Mouse (Mus musculus): ENCODE measurements around the gene Pafah1b3. TPM values are rescaled to one million over a fixed set of nuclear protein-coding genes. Genes with fewer than 3 reads are reported as not detected.
A peak's percentile ranks its signal among the peaks of the same experiment; 100 is the strongest.

Pafah1b3 gene
- polyA plus RNA-seq, 1 experiment, result 47.8 TPM

- H3K27me3 ChIP-seq (ENCODE audit: control insufficient read depth, insufficient read depth, low read length, poor library complexity, severe bottlenecking), result no peaks in the 10 kb centered on the region
Measured at GRCm38 (mm10) chr7:25269545-25270271, 28.1 kb downstream of the Pafah1b3 start.

GRCm38 (mm10) chr7:25269029-25269428 is 28.8 kb downstream of the Pafah1b3 start:
- TF ChIP-seq CTCF (IDR thresholded peaks at IDR 0.05; ENCODE audit: low read depth, low read length), result no peak
- no peak for TF ChIP-seq EP300 (IDR thresholded peaks at IDR 0.05; ENCODE audit: insufficient read depth, low read depth, low read length)
- TF ChIP-seq POLR2A (IDR thresholded peaks at IDR 0.05; ENCODE audit: insufficient read depth, low read length), result no peak
- H3K27ac ChIP-seq (ENCODE audit: insufficient read depth, low read length), result no peak overlapping the region
- peak overlapping the region; percentile 82 for H3K9ac ChIP-seq (ENCODE audit: low read depth, poor library complexity, severe bottlenecking)
- H3K4me3 ChIP-seq (ENCODE audit: low read depth, low read length), result peak overlapping the region; percentile 78
- H3K9me3 ChIP-seq (replicated peaks; ENCODE audit: control insufficient read depth, insufficient read depth, low read length, poor library complexity, severe bottlenecking), result no peaks in the 10 kb centered on the region
- H3K4me1 ChIP-seq (ENCODE audit: control insufficient read depth, insufficient read depth, low read length), result peaks cover 4% of the 10 kb centered on the region
- H3K36me3 ChIP-seq (ENCODE audit: control insufficient read depth, insufficient read depth, low read length, poor library complexity, severe bottlenecking), result no peaks in the 10 kb centered on the region
- no peaks in the 10 kb centered on the region for H3K27me3 ChIP-seq (ENCODE audit: control insufficient read depth, insufficient read depth, low read length, poor library complexity, severe bottlenecking)

More at GRCm38 (mm10) chr7:25269545-25270271, 28.1 kb downstream of the Pafah1b3 start:
- TF ChIP-seq POLR2A (IDR thresholded peaks at IDR 0.05; ENCODE audit: insufficient read depth, low read length) (no peak), EP300 (IDR thresholded peaks at IDR 0.05; ENCODE audit: insufficient read depth, low read depth, low read length) (no peak), CTCF (IDR thresholded peaks at IDR 0.05; ENCODE audit: low read depth, low read length) (no peak)
- H3K27ac ChIP-seq (ENCODE audit: insufficient read depth, low read length), result no peak overlapping the region
- no peak overlapping the region for H3K4me3 ChIP-seq (ENCODE audit: low read depth, low read length)
- peaks cover 4% of the 10 kb centered on the region for H3K4me1 ChIP-seq (ENCODE audit: control insufficient read depth, insufficient read depth, low read length)
- H3K36me3 ChIP-seq (ENCODE audit: control insufficient read depth, insufficient read depth, low read length, poor library complexity, severe bottlenecking), result no peaks in the 10 kb centered on the region
- H3K9me3 ChIP-seq (replicated peaks; ENCODE audit: control insufficient read depth, insufficient read depth, low read length, poor library complexity, severe bottlenecking), result no peaks in the 10 kb centered on the region
- peak overlapping the region; percentile 82; the same call in 1 of the 2 replicates for H3K9ac ChIP-seq (ENCODE audit: low read depth, poor library complexity, severe bottlenecking)

GRCm38 (mm10) chr7:25268588-25268987 is 29.2 kb downstream of the Pafah1b3 start:
- Histone ChIP-seq H3K9ac (ENCODE audit: low read depth, poor library complexity, severe bottlenecking) (peak overlapping the region; percentile 82), H3K4me3 (ENCODE audit: low read depth, low read length) (peak overlapping the region; percentile 78), H3K27ac (ENCODE audit: insufficient read depth, low read length) (peak overlapping the region; percentile 10; the same call in 1 of the 2 replicates), H3K4me1 (ENCODE audit: control insufficient read depth, insufficient read depth, low read length) (peaks cover 4% of the 10 kb centered on the region), H3K36me3 (ENCODE audit: control insufficient read depth, insufficient read depth, low read length, poor library complexity, severe bottlenecking) (no peaks in the 10 kb centered on the region), H3K27me3 (ENCODE audit: control insufficient read depth, insufficient read depth, low read length, poor library complexity, severe bottlenecking) (no peaks in the 10 kb centered on the region), H3K9me3 (replicated peaks; ENCODE audit: control insufficient read depth, insufficient read depth, low read length, poor library complexity, severe bottlenecking) (no peaks in the 10 kb centered on the region)
- no peak for TF ChIP-seq EP300 (IDR thresholded peaks at IDR 0.05; ENCODE audit: insufficient read depth, low read depth, low read length)
- TF ChIP-seq POLR2A (IDR thresholded peaks at IDR 0.05; ENCODE audit: insufficient read depth, low read length), result no peak
- no peak for TF ChIP-seq CTCF (IDR thresholded peaks at IDR 0.05; ENCODE audit: low read depth, low read length)

GRCm38 (mm10) chr7:25267751-25268463 is 29.9 kb downstream of the Pafah1b3 start:
- peak overlapping the region; percentile 35 for H3K27ac ChIP-seq (ENCODE audit: insufficient read depth, low read length)
- no peaks in the 10 kb centered on the region for H3K27me3 ChIP-seq (ENCODE audit: control insufficient read depth, insufficient read depth, low read length, poor library complexity, severe bottlenecking)
- peak overlapping the region; percentile 86 for H3K9ac ChIP-seq (ENCODE audit: low read depth, poor library complexity, severe bottlenecking)
- H3K9me3 ChIP-seq (replicated peaks; ENCODE audit: control insufficient read depth, insufficient read depth, low read length, poor library complexity, severe bottlenecking), result no peaks in the 10 kb centered on the region
- TF ChIP-seq CTCF (IDR thresholded peaks at IDR 0.05; ENCODE audit: low read depth, low read length) (no peak), POLR2A (IDR thresholded peaks at IDR 0.05; ENCODE audit: insufficient read depth, low read length) (no peak), EP300 (IDR thresholded peaks at IDR 0.05; ENCODE audit: insufficient read depth, low read depth, low read length) (no peak)
- peak overlapping the region; percentile 78 for H3K4me3 ChIP-seq (ENCODE audit: low read depth, low read length)
- H3K4me1 ChIP-seq (ENCODE audit: control insufficient read depth, insufficient read depth, low read length), result peaks cover 4% of the 10 kb centered on the region
- no peaks in the 10 kb centered on the region for H3K36me3 ChIP-seq (ENCODE audit: control insufficient read depth, insufficient read depth, low read length, poor library complexity, severe bottlenecking)

GRCm38 (mm10) chr7:25267301-25267750 is 30.5 kb downstream of the Pafah1b3 start, which contains the start of gene Cic:
Cic (plus strand) TSS chr7:25267704.
- H3K9me3 ChIP-seq (replicated peaks; ENCODE audit: control insufficient read depth, insufficient read depth, low read length, poor library complexity, severe bottlenecking), result no peaks in the 10 kb centered on the region
- peaks cover 4% of the 10 kb centered on the region for H3K4me1 ChIP-seq (ENCODE audit: control insufficient read depth, insufficient read depth, low read length)
- H3K27ac ChIP-seq (ENCODE audit: insufficient read depth, low read length), result peak within 1 kb of the TSS; percentile 70
- no peaks in the 10 kb centered on the region for H3K36me3 ChIP-seq (ENCODE audit: control insufficient read depth, insufficient read depth, low read length, poor library complexity, severe bottlenecking)
- H3K9ac ChIP-seq (ENCODE audit: low read depth, poor library complexity, severe bottlenecking), result peak within 1 kb of the TSS; percentile 86
- TF ChIP-seq POLR2A (IDR thresholded peaks at IDR 0.05; ENCODE audit: insufficient read depth, low read length) (peak; percentile 97), EP300 (IDR thresholded peaks at IDR 0.05; ENCODE audit: insufficient read depth, low read depth, low read length) (0 out of 2 replicates have a peak, but pooled peaks have one; percentile 18), CTCF (IDR thresholded peaks at IDR 0.05; ENCODE audit: low read depth, low read length) (no peak)
- peak within 1 kb of the TSS; percentile 78 for H3K4me3 ChIP-seq (ENCODE audit: low read depth, low read length)
- H3K27me3 ChIP-seq (ENCODE audit: control insufficient read depth, insufficient read depth, low read length, poor library complexity, severe bottlenecking), result no peaks in the 10 kb centered on the region

Data from ES-Bruce4 (cell line).